Mouse (Mus musculus) spleen, adult 2 months (tissue): ENCODE data around the gene Myo3b.

Experiments used
- CTCF ChIP-seq: fragments of 200-500 bp; IDR thresholded peaks from 2 replicates; pipeline ENCODE4 v1.5.1; 2011; ENCODE audit warnings: mild to moderate bottlenecking, inconsistent platforms; ENCODE audit not compliant: insufficient read depth, insufficient read length, insufficient replicate concordance; ENCODE audit errors: extremely low read depth
- POLR2A ChIP-seq: fragments of 200-500 bp; IDR thresholded peaks from 2 replicates; pipeline ENCODE4 v1.6.1; 2011; ENCODE audit warnings: low read depth, low read length, inconsistent platforms

DNA sequence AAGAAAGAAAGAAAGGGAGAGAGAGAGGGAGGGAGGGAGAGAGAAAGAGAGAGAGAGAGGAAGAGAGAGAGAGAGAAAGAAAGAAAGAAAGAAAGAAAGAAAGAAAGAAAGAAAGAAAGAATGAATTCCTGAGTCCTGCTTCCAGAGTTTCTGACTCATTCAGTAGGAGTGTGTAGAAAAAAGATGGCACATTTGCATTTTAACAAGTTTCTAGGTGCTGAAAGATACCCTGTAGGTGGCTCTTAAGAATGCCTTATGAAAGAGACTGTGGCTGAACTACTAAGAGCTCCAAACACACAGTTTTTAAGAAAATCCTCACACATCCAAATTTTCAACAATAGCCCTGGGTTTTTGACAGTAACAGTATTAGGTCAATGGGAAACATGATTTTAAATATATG is 264.0 kb downstream of the Myo3b start:
- TF ChIP-seq CTCF (no peak), POLR2A (no peak)
